Mouse (Mus musculus) CH12.LX (cell line): Measurements from ENCODE around the gene Pex1.

Source experiments
- CTCF ChIP-seq, 2 experiments: IDR thresholded peaks in 1 of 2; conservative IDR thresholded peaks in 1 of 2; 2 replicates each; pipeline ENCODE4 v1.5.1; 2011 to 2012; ENCODE audit warnings: low read depth in 2 of 2, low read length in 2 of 2, improper control_type of control experiment in 1 of 2, inconsistent platforms in 1 of 2, mild to moderate bottlenecking in 1 of 2, moderate library complexity in 1 of 2
- JUND ChIP-seq: conservative IDR thresholded peaks from 2 replicates; pipeline ENCODE4 v1.6.1; 2011; ENCODE audit warnings: low read depth, low read length, improper control_type of control experiment
- SIN3A ChIP-seq: IDR thresholded peaks from 2 replicates; pipeline ENCODE4 v1.6.1; 2012; ENCODE audit warnings: low read length, improper control_type of control experiment, inconsistent platforms
- TBP ChIP-seq: conservative IDR thresholded peaks from 2 replicates; pipeline ENCODE4 v1.6.1; 2011; ENCODE audit warnings: low read depth, low read length, improper control_type of control experiment

- TF ChIP-seq SIN3A, result no peak; the same call in 1 of the 2 replicates
- no peak for TF ChIP-seq JUND
- no peak for TF ChIP-seq CTCF (conservative IDR thresholded peaks at IDR 0.05 in 1 of 2, IDR thresholded peaks at IDR 0.05 in 1 of 2; ENCODE audit: low read depth in 2 of 2, low read length in 2 of 2)
- TF ChIP-seq TBP, result no peak
These were observed 52.5 kb downstream of the Pex1 start for GRCm38 (mm10) chr5:3648206-3648848.
